Mouse (Mus musculus) spleen, postnatal 0 days (tissue): ENCODE measurements around the gene Gm2564. TPM values are rescaled to one million over a fixed set of nuclear protein-coding genes. Genes with fewer than 3 reads are reported as not detected.

Experiments
- polyA plus RNA-seq: library from polyadenylated mRNA; unstranded; fragments of >200 nt; fragmentation: Nextera tagmentation; extraction: Ambion mirVana; gene quantifications from 2 replicates; pipeline ENCODE4 v1.2.1, GENCODE M21; 2015

Gm2564 gene
- polyA plus RNA-seq: 1.4 and 2.6 TPM in 2 replicates

DNA sequence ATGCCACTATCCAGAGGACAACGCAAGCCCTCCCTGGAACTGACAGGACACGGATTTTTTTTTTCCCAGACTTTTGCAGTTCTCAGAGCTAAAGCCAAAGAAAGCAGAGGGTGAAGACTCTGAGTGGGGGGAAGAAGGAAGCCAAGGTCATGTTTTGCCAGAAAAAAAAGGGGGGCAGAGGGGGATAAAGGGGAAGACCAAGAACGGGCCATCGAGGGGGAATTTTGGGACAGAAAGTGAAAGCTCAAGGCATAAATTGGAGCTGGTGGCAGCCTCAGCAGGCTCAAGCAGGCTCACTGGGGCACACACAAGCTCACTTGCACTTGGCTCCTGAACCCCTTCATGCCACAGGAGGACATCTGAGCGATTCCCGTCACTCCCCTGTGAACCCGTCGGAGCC, at the start of gene Gm2564:
Gene Gm2564 (plus strand): TSS at position 301 of the 400 bp plus-strand sequence.

DNA sequence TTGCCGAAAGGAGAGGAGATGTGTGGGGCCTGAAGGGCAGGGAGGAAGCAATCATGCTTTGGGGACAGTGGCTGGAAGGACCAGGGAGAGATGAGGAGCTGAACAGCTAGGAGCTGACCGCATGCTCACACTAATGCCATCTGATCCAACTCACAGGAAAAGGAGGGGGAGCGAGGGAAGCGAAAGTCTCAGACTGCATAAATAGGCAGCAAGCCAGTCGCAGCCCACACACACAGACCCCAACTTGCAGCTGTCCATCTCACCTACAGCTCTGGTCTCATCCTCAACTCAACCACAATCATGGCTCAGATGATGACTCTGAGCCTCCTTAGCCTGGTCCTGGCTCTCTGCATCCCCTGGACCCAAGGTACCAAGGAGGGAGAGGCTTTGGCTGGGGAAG, 17.6 kb upstream of the Gm2564 start, which contains the start of gene Gm10591:
Gene Gm10591 (plus strand): TSS at position 301 of the 400 bp plus-strand sequence.

DNA sequence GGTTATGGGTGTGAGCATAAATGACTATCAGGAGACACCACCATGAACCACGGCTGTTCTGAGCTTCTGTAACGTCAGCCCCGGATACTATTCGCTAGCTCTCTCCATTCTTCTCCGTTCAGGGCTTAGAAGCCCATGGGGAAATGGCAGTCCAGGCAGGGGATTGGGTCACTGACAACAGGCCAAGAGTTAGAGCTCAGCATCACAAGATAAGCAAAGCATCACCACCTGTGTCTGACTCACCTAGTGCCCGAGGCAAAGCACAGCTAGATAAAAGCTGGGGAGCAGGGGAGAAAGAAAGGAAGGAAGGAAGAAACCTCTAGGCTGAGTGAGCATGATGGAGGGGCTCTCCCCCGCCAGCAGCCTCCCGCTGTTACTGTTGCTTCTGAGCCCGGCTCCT, 25.4 kb downstream of the Gm2564 start, which contains the start of gene Ccl27b:
Gene Ccl27b (plus strand): TSS at position 301 of the 400 bp plus-strand sequence.

DNA sequence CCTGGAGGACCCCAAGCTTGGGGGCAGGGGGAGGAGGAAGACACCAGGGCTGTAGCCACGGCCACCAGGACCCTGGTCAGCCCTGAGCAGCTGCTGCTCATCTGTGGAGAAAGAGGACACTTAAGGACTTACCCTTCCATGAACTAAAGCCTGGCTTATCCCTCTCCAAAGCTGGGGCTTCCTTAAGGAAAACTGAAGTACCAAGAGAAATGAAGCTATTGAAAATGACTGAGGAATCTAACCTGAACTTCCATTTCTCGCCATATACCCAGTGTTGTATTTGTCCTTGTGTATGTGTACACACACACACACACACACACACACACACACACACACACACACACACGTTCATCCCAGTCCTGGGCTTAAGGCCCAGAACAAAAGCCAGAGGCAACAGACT, 32.3 kb downstream of the Gm2564 start, which contains the start of gene Il11ra2:
Gene Il11ra2 (minus strand): TSS at position 101 of the 400 bp plus-strand sequence.

Other genes starting within 250 kb of the Gm2564 start
- gene Gm21586, start 190.3 kb upstream of the Gm2564 start, polyA plus RNA-seq: not detected in 2 replicates
- 0.06 TPM in 1 of 2 replicates, not detected in the other for gene Gm2163, start 163.0 kb upstream of the Gm2564 start, polyA plus RNA-seq
- not detected in 2 replicates for gene Fam205a2, start 101.5 kb upstream of the Gm2564 start, polyA plus RNA-seq
- gene Gm10591, start 17.5 kb upstream of the Gm2564 start, polyA plus RNA-seq: not detected in 2 replicates
- gene Ccl27b, start 25.5 kb downstream of the Gm2564 start, polyA plus RNA-seq: not detected in 2 replicates
- gene Il11ra2, start 32.2 kb downstream of the Gm2564 start, polyA plus RNA-seq: not detected in 2 replicates
- gene 4930578G10Rik, start 105.8 kb downstream of the Gm2564 start, polyA plus RNA-seq: not detected in 2 replicates
- gene Ccl19, start 126.9 kb downstream of the Gm2564 start, polyA plus RNA-seq: 1.6 and 2.0 TPM in 2 replicates
- gene Ccl21a, start 144.3 kb downstream of the Gm2564 start, polyA plus RNA-seq: 23.0 and 60.3 TPM in 2 replicates
- gene Fam205a1, start 224.2 kb downstream of the Gm2564 start, polyA plus RNA-seq: 0.11 and 0.21 TPM in 2 replicates
- 0.06 TPM in 1 of 2 replicates, not detected in the other for gene Gm12394, start 227.1 kb downstream of the Gm2564 start, polyA plus RNA-seq
- gene Fam205c, start 244.5 kb downstream of the Gm2564 start, polyA plus RNA-seq: 0.59 and 0.62 TPM in 2 replicates